ENCODE assay signal across 13 mouse cellular contexts in genomic region chr17:17654997-17655828, GRCm38 (mm10). TPM values are rescaled to one million over a fixed set of nuclear protein-coding genes. Genes with fewer than 3 reads are reported as not detected.
DNase-seq lines count a peak whose midpoint lies in the region; ATAC-seq lines count a peak whose summit lies in the region.
"Had no signal": no experiment of that assay in that cellular context is flagged by ENCODE, and none has a peak within 500 bp of the region (broad histone marks: within the 10 kb centered on the region; RNA-seq: fewer than 3 reads in every experiment).

No protein-coding gene starts in this region.

- 10% methylated on average over 10 of the region's 10 CpGs for WGBS in heart, embryonic 12.5 days

- H3K4me2 ChIP-seq in heart, embryonic 12.5 days, result peak overlapping the region; percentile 63

- H3K27ac ChIP-seq in heart, embryonic 12.5 days (ENCODE audit: poor library complexity, severe bottlenecking), result no peak overlapping the region

- peak overlapping the region; percentile 20 for H3K4me3 ChIP-seq in heart, embryonic 12.5 days
- H3K4me3 ChIP-seq in megakaryocyte, embryonic 14.5 days (replicated peaks), result peak overlapping the region; percentile 72

- no peak overlapping the region for H3K9ac ChIP-seq in heart, embryonic 12.5 days

- peaks cover 5% of the 10 kb centered on the region; the same call in 1 of the 2 replicates for H3K4me1 ChIP-seq in heart, embryonic 12.5 days (replicated peaks)
- peaks cover 12% of the 10 kb centered on the region for H3K4me1 ChIP-seq in megakaryocyte, embryonic 14.5 days

- H3K9me3 ChIP-seq in heart, embryonic 12.5 days (replicated peaks), result no peaks in the 10 kb centered on the region
- peaks cover 6% of the 10 kb centered on the region for H3K9me3 ChIP-seq in megakaryocyte, embryonic 14.5 days

- no peaks in the 10 kb centered on the region for H3K36me3 ChIP-seq in heart, embryonic 12.5 days
- no peaks in the 10 kb centered on the region for H3K36me3 ChIP-seq in megakaryocyte, embryonic 14.5 days (replicated peaks; ENCODE audit: low read length)

- ATAC-seq in heart, embryonic 12.5 days (ENCODE audit: insufficient number of reproducible peaks, low FRiP score), result no peak

- no peak for DNase-seq in heart, adult 9 months (ENCODE audit: low spot score in 2 of 2)
- peak; percentile 18 for DNase-seq in thymus, postnatal 4 days
- DNase-seq in thymus, adult 18-20 months, result no peak
- no peak for DNase-seq in layer of hippocampus, adult 8-10 months (ENCODE audit: low spot score in 2 of 2)
- no peak for DNase-seq in layer of hippocampus, postnatal 14 days (ENCODE audit: low spot score in 2 of 2)
- no peak for DNase-seq in gastrocnemius, postnatal 25 days
- DNase-seq: adrenal gland, postnatal 36 days; gastrocnemius, postnatal 10 days had no signal

- no peaks in the 10 kb centered on the region for H3K27me3 ChIP-seq in heart, embryonic 12.5 days (replicated peaks)
- no peaks in the 10 kb centered on the region for H3K27me3 ChIP-seq in megakaryocyte, embryonic 14.5 days (replicated peaks)

RNA-seq across cellular contexts. Expression of gene Lnpep, which starts 30.4 kb away (rescaled TPM):
- polyA plus RNA-seq in heart, embryonic 12.5 days (2016; fragmentation: Nextera tagmentation; extraction: Ambion mirVana), result 13.8 and 15.1 TPM in 2 replicates
- polyA plus RNA-seq in megakaryocyte, embryonic 14.5 days (2012; ENCODE audit: insufficient read depth, low replicate concordance), result 0.67 and 2.1 TPM in 2 replicates
- total RNA-seq in layer of hippocampus, adult 8-10 months (2022), result 100 to 1,000 TPM in 3 of 4 experiments, 10 to 100 TPM in 1; 95.9 to 107 (median 103) TPM
- 10 to 100 TPM; 91.2 to 95.3 TPM for total RNA-seq in layer of hippocampus, postnatal 14 days (2021)
- total RNA-seq in gastrocnemius, postnatal 25 days (2021), result 10 to 100 TPM; 68.2 to 68.4 TPM

RNA-seq across cellular contexts. Expression of gene Vmn2r90, which starts 48.3 kb away (rescaled TPM):
- polyA plus RNA-seq in heart, embryonic 12.5 days (2016; fragmentation: Nextera tagmentation; extraction: Ambion mirVana), result not detected in 2 replicates
- polyA plus RNA-seq in megakaryocyte, embryonic 14.5 days (2012; ENCODE audit: insufficient read depth, low replicate concordance), result not detected in 2 replicates
- under 1 TPM in 1 of 4 experiments, not detected in 3; 0.13 TPM for total RNA-seq in layer of hippocampus, adult 8-10 months (2022)
- total RNA-seq in layer of hippocampus, postnatal 14 days (2021), result not detected
- total RNA-seq in gastrocnemius, postnatal 25 days (2021), result not detected
- total RNA-seq: adrenal gland, postnatal 36 days; gastrocnemius, postnatal 10 days; left cerebral cortex, adult 18-20 months; monocyte, adult 5-6 weeks had no signal
- polyA plus RNA-seq: embryonic facial prominence, embryonic 11.5 days had no signal
